Mouse (Mus musculus): Measurements from ENCODE around the gene 1700034J05Rik.

- TF ChIP-seq POLR2A (IDR thresholded peaks at IDR 0.05; ENCODE audit: insufficient read depth, low read length) (no peak), CTCF (IDR thresholded peaks at IDR 0.05; ENCODE audit: low read depth, low read length) (no peak), EP300 (IDR thresholded peaks at IDR 0.05; ENCODE audit: insufficient read depth, low read depth, low read length) (no peak)
Observed at GRCm38 (mm10) chr6:146947186-146947585, 7.0 kb downstream of the 1700034J05Rik start.
